Mouse (Mus musculus) layer of hippocampus, postnatal 14 days (tissue): ENCODE data around the gene Tmem165. TPM values are rescaled to one million over a fixed set of nuclear protein-coding genes. Genes with fewer than 3 reads are reported as not detected.

Experiments used
- DNase-seq, 2 experiments: peaks; one replicate each; pipeline ENCODE4 v3.0.0; 2021 to 2022; ENCODE audit warnings: low spot score in 2 of 2, mixed read lengths in 1 of 2
- total RNA-seq, 2 experiments: library from RNA; stranded (reverse); gene quantifications; 2 replicates each; pipeline ENCODE4 v1.2.3; 2021

Gene Tmem165
- total RNA-seq, 2 experiments from 2014 or later: 39.4 to 40.6 TPM

DNA sequence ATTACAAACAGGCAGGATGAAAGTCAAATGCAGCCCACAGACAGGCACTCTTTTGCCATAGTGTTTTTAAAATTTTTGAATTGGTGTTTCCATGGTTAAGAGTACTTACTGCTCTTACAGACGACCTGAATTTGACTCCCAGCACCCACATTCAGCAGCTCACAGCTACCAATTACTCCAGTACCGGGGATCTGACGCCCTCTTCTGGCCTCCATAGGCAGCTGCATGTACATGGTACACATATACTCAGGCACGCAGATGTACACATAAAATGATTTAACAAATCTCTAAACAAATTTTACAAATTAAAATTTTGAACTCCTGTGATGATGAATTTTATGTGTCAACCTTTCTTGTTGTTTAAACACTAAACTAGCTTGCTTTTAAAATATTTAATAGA is 13.2 kb upstream of the Tmem165 start:
- DNase-seq: no peak

DNA sequence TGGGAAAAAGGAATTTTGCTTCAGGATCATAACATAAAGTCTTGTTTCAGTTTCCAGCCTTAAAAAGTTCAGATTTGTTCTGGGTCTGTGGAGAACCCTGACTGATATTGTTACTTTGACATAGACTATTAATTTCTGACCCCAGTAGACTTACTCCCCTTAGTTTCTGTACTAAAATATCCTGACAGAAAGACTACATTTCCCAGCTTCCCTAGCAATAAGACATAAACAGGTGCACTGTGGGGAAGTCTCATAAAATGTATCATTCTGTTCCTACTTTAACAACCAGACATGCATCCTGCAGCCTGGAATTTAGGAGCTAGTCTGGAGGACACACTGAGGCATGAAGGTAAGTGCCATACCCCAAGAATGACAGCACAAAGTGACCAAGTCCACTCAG is 12.6 kb upstream of the Tmem165 start:
- no peak for DNase-seq

GRCm38 (mm10) chr5:76175051-76175450 is 8.6 kb upstream of the Tmem165 start:
- DNase-seq: no peak

DNA sequence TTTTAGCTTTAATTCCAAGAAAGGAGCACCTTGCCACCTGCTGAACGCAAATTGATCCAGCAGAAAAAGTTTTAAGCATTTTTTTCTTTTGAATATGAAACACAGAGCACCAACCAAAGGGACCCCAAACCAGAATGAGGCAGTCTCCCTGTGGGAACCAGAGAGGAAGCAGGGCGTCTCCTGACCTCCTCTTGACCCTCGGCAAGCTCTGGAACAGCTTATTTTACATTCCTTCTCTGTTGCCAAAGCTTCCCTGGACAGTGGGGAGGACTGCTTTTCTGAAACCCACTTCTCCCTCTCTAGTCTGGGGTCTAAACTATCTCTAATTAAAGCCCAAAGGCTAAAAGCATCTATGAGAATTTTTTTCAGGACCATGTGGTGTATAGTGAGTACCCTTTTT is 7.3 kb upstream of the Tmem165 start:
- no peak for DNase-seq

DNA sequence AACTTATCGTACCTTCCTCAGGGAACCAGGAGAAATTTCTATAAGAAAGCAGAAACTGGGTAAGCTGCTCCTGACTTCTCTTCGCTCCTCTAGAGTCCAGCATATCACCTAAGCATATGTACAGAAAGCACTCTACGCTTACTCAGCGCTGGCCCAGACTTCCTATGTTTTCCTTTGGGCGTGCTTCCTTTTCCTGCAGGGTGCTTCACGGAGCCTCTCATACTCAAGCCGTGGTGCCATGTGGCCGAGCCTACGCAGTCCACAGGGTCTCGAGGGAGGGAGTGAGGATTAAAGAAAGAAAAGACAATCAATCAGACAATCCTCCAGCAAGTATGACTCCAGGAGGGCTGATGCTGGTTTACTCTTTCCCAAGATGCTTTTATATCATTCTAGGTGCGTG is 6.8 kb upstream of the Tmem165 start:
- DNase-seq: no peak

GRCm38 (mm10) chr5:76177664-76178063 is 6.0 kb upstream of the Tmem165 start:
- no peak for DNase-seq

- no peak for DNase-seq
Observed at GRCm38 (mm10) chr5:76179171-76179570, 4.5 kb upstream of the Tmem165 start.

DNA sequence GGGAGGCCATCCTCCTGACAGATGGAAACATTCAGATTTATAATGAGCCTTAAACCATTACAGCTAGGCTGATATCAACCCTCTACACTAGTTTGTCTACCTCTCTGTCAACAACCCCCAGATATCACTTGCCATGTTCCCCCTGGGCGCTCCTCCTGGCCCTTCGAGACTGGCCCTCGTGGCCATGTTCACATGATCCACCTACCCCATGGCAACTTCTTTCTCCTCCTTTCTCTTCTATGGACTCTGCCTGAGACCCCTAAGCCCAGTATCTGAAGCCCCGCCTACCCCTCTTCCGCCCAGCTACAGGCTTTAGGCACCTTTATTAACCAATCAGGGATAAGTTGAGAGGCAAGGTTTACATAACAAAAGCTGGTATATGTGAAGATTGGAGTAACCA is 3.9 kb upstream of the Tmem165 start:
- DNase-seq: no peak

- DNase-seq: no peak
Observed at GRCm38 (mm10) chr5:76182326-76182725, 1.4 kb upstream of the Tmem165 start.

DNA sequence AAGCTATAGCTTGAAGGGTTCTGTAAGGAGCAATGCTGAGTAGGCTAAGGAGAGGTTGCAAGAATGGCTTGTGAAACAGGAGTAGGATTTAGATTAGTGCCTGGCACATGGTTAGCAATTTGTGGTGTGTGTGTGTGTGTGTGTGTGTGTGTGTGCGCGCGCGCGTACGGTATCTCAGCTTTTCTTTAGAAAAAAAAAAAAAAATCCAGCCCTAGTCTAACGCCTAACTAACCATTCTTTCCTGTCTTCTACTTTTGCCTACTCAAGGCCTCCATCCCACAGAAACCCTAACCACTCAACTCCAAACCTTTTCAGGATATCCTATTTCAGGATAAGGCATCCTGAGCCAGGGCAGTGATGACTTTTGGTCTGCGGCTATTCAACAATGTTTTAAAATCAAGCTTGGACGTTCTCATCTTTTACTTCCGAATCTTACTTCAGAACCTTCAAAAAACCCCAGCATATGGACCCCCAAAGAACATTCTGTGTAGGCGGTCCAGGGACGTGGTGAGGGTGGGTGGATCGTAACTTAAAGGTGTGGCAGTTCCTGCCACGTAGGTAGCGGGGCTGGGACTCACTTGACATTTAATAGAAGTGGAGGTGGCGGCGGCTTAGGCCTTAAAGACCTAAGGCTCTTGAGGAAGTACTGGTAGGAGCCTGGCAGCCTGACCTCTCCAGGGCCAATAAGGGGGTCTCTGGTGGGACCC is 484 bp upstream of the Tmem165 start:
- DNase-seq: no peak

DNA sequence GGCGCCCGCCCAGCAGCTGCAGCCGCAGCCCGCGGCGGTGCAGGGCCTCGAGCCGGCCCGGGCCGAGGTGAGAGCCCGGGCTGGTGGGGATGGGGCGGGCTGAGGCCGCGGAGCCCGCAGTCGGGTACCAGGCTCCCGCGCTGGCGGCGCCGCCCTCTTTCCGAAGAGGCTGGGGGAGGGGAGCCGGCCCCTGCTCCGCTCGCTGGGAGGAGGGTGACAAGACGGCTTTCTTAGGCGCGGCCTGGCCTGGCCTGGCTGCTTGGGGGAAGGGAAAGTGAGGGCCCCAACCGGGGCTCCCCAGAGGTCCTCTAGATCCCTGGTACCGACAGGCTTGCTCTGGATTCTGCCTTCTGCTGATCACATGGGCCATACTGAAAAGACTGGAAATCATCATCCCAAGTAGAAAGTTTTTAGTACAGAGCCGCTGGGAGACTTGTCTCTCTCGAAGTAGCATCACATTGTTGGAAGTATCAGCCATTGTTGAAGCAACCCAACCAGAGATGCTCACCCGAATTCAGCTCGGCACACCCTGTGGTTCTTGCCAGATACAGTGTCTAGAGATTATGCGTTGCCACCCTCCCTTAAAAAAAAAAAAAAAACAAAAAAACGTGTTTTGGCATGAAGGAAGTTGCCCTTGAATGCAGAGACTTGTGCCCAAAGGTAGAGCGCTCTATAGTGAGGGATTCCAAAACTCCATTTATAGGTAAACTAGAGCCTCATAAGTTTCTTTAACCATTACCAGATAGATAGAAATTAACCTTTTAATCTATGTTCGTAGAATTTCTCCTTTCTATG is 803 bp downstream of the Tmem165 start:
- peak; percentile 55 to 57 for DNase-seq

DNA sequence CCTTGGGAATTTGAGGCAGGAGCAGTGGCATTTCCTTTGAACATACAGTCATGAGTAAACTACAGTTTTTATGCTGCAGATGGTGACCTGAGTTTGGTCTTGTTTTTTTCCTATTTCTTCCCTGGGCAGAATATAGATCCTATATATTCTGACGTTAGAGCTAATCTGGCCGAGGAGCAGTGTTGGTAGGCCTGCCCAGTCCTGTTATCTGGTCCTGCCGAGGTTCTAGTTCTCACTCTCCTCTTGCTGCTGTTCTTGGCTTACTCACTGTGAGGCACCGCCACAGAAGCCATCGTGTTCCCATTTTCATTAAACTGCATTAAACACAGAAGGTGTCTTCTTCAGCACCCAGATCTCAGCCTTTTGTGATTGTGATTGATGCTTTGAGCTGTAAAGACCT is 4.2 kb downstream of the Tmem165 start:
- no peak for DNase-seq

DNA sequence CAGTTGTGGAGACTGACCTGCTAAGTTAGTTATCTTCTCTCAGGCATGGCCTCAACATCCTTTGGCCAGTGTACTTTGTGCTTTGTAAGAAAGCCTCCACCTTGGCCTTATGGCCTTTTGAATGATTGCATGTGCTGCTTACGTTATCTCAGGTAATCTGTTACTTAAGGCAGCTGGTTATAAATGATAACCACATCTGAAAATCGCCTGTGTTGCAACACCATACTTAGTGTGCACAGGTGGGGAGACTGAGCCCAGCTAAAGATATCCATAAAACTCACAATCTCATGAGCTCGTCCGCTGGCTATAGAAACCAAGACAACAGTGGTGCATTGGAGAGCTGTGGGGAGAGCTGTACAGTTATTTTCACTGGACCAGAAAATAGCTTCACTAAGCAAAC is 6.9 kb downstream of the Tmem165 start:
- no peak for DNase-seq

DNA sequence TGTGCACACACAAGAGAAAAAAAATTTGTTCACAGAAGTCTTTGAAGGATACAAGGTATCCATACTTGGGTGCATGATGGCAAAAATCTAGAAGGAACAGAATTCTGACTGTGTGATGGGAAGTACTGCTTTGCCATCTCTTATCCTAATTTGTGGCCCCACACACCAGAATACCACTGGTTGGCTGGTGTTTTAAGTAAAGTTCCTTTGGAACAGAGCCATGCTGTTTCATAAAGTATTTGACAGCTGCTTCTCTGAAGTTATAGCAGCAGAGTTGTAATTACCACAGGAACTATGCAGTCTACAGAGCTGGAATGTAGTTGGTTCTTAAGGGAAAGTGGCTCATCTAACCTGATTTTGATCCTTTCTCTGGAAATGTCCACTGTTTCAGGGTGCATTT is 9.4 kb downstream of the Tmem165 start:
- no peak for DNase-seq

DNA sequence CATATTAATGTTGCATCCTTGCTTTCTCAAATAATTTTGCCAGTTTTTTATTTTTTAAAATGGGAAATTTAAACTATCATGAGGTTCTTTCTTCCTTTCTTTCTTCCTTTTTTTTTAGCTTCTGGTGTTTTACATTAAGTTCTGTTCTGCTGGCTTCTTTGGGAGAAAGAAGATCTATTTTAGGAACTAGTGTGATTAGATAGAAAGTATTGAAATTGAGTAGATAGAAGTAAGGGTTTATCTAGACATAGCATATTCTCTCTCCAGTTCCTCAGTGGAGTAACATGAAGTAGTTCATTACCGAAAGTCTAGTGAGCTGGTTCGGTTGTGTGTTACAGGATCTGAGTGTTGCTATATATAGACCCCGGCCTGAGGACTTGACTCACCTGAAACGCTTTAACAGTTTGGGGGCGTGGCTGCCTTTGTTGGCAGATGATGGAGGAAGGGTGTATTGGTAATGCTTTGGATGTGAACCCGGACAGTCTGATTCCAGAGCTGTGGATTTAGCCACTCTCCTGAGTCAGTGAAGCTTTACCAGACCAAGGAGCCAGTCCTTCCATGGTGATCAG is 10.8 kb downstream of the Tmem165 start:
- DNase-seq: no peak

GRCm38 (mm10) chr5:76199346-76199745 is 15.7 kb downstream of the Tmem165 start:
- DNase-seq: no peak

DNA sequence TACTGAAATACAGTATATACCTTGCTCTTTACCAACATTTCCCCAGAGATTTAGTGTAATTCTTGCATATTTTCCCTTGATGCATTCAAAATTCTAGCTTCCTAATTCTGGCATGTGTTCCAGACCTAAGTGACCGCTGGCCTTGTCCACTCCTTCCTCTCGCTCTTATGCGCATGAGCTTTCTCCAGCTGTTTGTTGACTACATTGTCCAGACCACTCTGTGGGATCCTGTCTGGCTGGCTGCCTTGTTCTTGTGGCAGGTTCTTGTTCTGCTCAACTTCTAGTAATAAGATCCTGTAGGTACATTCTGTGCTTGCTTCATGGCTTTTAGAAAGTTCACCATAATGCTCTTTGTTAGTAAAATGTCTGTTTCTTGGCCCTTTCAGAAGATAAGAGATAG is 19.5 kb downstream of the Tmem165 start:
- no peak for DNase-seq

DNA sequence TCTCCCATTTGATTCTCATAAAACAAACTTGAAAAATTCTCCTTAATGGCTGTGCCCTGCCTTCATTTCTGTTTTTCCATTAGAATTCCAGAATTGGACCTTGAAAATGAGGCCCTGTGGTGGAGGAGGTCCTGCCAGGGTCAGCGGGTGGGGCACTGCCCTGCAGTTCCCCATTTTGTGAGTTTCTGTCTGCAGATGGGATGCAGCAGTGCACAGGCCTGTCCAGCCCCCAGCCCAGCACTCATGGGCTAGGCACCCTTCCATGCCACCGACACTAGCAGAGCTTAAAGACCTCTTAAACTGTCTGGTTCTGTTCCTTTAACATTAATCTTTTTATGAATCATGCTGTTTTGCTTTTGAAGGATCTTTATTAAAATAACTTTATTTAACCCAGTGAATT is 22.2 kb downstream of the Tmem165 start:
- no peak for DNase-seq

GRCm38 (mm10) chr5:76208066-76208465 is 24.4 kb downstream of the Tmem165 start:
- DNase-seq: no peak

DNA sequence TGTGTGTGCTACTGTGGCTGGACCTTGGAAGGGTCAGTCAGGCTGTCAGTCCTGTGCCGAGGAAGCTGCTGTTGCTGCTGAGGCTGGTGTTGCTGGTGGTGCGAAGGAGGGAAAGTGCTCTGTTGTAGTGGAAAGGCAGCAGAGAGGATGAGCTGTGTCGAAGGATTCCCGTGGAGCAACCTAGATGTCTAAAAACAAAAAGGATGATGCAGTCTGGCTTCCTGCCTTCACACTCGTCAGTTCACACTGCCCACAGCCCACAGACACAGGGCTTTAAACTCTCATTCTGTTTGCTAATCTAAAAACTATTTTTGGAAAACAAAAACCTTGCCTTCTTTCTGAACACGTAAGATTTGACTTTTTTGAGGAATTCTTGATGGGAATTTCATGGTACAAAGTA is 33.0 kb downstream of the Tmem165 start:
- no peak for DNase-seq

DNA sequence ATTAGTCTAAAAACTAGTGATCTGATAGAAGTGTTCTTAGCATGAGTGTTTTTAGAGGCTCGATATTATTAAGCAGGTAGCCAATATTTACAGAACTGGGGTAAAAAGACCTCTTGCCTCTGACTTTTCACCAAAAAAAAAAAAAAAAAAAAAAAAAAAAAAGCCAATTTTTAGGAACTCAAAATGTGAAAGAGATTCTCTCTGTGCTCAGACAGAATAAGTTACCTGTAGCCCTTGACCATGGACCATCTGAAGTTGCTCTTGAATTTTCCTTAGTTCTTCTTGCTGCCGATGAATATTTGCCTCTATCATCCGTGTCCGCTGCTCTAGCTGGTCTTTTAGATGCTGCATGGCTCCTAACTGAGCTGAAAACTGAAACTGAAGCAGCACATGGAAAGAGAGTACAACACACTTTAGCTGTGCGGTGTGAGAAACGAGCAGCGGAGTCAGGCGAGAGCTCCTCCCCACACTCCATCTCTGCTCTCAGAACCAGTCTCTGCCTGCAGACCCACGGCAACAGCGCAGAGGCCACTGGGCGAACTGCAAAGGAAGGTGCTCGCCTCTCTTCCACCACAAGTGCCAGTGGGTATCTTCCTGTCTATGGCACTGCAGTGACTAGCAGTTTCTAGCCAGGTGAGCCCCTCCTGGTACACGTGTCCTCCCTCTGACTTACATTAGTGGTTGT is 47.6 kb downstream of the Tmem165 start:
- no peak for DNase-seq

- DNase-seq: no peak
Observed at GRCm38 (mm10) chr5:76243274-76243673, 59.6 kb downstream of the Tmem165 start.
